Mouse (Mus musculus) heart, postnatal 0 days (tissue): ENCODE results near the gene Npcd.

Experiments used
- CTCF ChIP-seq: IDR thresholded peaks from 2 replicates; pipeline ENCODE4 v1.5.1; 2016; ENCODE audit warnings: antibody characterized with exemption, control low read depth, low read depth
- EP300 ChIP-seq: IDR thresholded peaks from 2 replicates; pipeline ENCODE4 v1.6.1; 2016; ENCODE audit warnings: antibody characterized with exemption, low read depth

GRCm38 (mm10) chr15:79787815-79788214 lies 46.2 kb downstream of the Npcd start:
- TF ChIP-seq CTCF (no peak), EP300 (no peak)
